Mouse (Mus musculus): Measurements from ENCODE around the gene Hmgb1. TPM values are rescaled to one million over a fixed set of nuclear protein-coding genes. Genes with fewer than 3 reads are reported as not detected.

Gene Hmgb1
- polyA plus RNA-seq, 1 experiment = 231 TPM

- Histone ChIP-seq H3K4me3 (replicated peaks; ENCODE audit: control insufficient read depth, low read depth, low read length) (no peak overlapping the region), H3K4me1 (ENCODE audit: control insufficient read depth, insufficient read depth, low read length) (no peaks in the 10 kb centered on the region), H3K27ac (ENCODE audit: control insufficient read depth, insufficient read depth, low read depth, low read length, poor library complexity) (no peak overlapping the region)
- no peak for TF ChIP-seq CTCF (IDR thresholded peaks at IDR 0.05; ENCODE audit: control insufficient read depth, insufficient read depth, low read length)
- no peak for TF ChIP-seq POLR2A (IDR thresholded peaks at IDR 0.05; ENCODE audit: borderline replicate concordance, control insufficient read depth, low read depth, low read length)
- 84% methylated on average over 5 of the region's 5 CpGs for WGBS
These were observed 2.0 kb downstream of the Hmgb1 start for GRCm38 (mm10) chr5:149182186-149182870.

- H3K4me3 ChIP-seq (replicated peaks; ENCODE audit: control insufficient read depth, low read depth, low read length) = no peak overlapping the region
- no peaks in the 10 kb centered on the region for H3K4me1 ChIP-seq (ENCODE audit: control insufficient read depth, insufficient read depth, low read length)
- WGBS = 96% methylated on average over 3 of the region's 3 CpGs
- TF ChIP-seq CTCF (IDR thresholded peaks at IDR 0.05; ENCODE audit: control insufficient read depth, insufficient read depth, low read length) (no peak), POLR2A (IDR thresholded peaks at IDR 0.05; ENCODE audit: borderline replicate concordance, control insufficient read depth, low read depth, low read length) (no peak)
- H3K27ac ChIP-seq (ENCODE audit: control insufficient read depth, insufficient read depth, low read depth, low read length, poor library complexity) = no peak overlapping the region
These were observed 4.5 kb downstream of the Hmgb1 start for GRCm38 (mm10) chr5:149179826-149180225.

- no peak overlapping the region for H3K4me3 ChIP-seq (replicated peaks; ENCODE audit: control insufficient read depth, low read depth, low read length)
- H3K4me1 ChIP-seq (ENCODE audit: control insufficient read depth, insufficient read depth, low read length) = no peaks in the 10 kb centered on the region
- 82% methylated on average over 5 of the region's 5 CpGs for WGBS
- H3K27ac ChIP-seq (ENCODE audit: control insufficient read depth, insufficient read depth, low read depth, low read length, poor library complexity) = no peak overlapping the region
- TF ChIP-seq POLR2A (IDR thresholded peaks at IDR 0.05; ENCODE audit: borderline replicate concordance, control insufficient read depth, low read depth, low read length) = no peak
- no peak for TF ChIP-seq CTCF (IDR thresholded peaks at IDR 0.05; ENCODE audit: control insufficient read depth, insufficient read depth, low read length)
These were observed 6.2 kb downstream of the Hmgb1 start for GRCm38 (mm10) chr5:149178095-149178494.

- Histone ChIP-seq H3K4me3 (replicated peaks; ENCODE audit: control insufficient read depth, low read depth, low read length) (no peak overlapping the region), H3K4me1 (ENCODE audit: control insufficient read depth, insufficient read depth, low read length) (no peaks in the 10 kb centered on the region), H3K27ac (ENCODE audit: control insufficient read depth, insufficient read depth, low read depth, low read length, poor library complexity) (no peak overlapping the region)
- no peak for TF ChIP-seq CTCF (IDR thresholded peaks at IDR 0.05; ENCODE audit: control insufficient read depth, insufficient read depth, low read length)
- no peak for TF ChIP-seq POLR2A (IDR thresholded peaks at IDR 0.05; ENCODE audit: borderline replicate concordance, control insufficient read depth, low read depth, low read length)
- 90% methylated on average over 6 of the region's 6 CpGs for WGBS
These were observed 8.6 kb downstream of the Hmgb1 start for GRCm38 (mm10) chr5:149175736-149176135.

- H3K27ac ChIP-seq (ENCODE audit: control insufficient read depth, insufficient read depth, low read depth, low read length, poor library complexity) = no peak overlapping the region
- H3K4me1 ChIP-seq (ENCODE audit: control insufficient read depth, insufficient read depth, low read length) = no peaks in the 10 kb centered on the region
- no peak for TF ChIP-seq CTCF (IDR thresholded peaks at IDR 0.05; ENCODE audit: control insufficient read depth, insufficient read depth, low read length)
- TF ChIP-seq POLR2A (IDR thresholded peaks at IDR 0.05; ENCODE audit: borderline replicate concordance, control insufficient read depth, low read depth, low read length) = no peak
- H3K4me3 ChIP-seq (replicated peaks; ENCODE audit: control insufficient read depth, low read depth, low read length) = no peak overlapping the region
- 88% methylated on average over 7 of the region's 7 CpGs for WGBS
These were observed 9.8 kb downstream of the Hmgb1 start for GRCm38 (mm10) chr5:149174527-149174926.

- H3K4me3 ChIP-seq (replicated peaks; ENCODE audit: control insufficient read depth, low read depth, low read length) = no peak overlapping the region
- TF ChIP-seq POLR2A (IDR thresholded peaks at IDR 0.05; ENCODE audit: borderline replicate concordance, control insufficient read depth, low read depth, low read length) = no peak
- H3K4me1 ChIP-seq (ENCODE audit: control insufficient read depth, insufficient read depth, low read length) = no peaks in the 10 kb centered on the region
- WGBS = 72% methylated on average over 10 of the region's 10 CpGs
- no peak overlapping the region for H3K27ac ChIP-seq (ENCODE audit: control insufficient read depth, insufficient read depth, low read depth, low read length, poor library complexity)
These were observed 12.0 kb downstream of the Hmgb1 start for GRCm38 (mm10) chr5:149172246-149172645.

- H3K27ac ChIP-seq (ENCODE audit: control insufficient read depth, insufficient read depth, low read depth, low read length, poor library complexity) = no peak overlapping the region
- 83% methylated on average over 8 of the region's 8 CpGs for WGBS
- no peak for TF ChIP-seq POLR2A (IDR thresholded peaks at IDR 0.05; ENCODE audit: borderline replicate concordance, control insufficient read depth, low read depth, low read length)
- no peak for TF ChIP-seq CTCF (IDR thresholded peaks at IDR 0.05; ENCODE audit: control insufficient read depth, insufficient read depth, low read length)
These were observed 13.3 kb downstream of the Hmgb1 start for GRCm38 (mm10) chr5:149170841-149171588.

GRCm38 (mm10) chr5:149168816-149169215, 15.5 kb downstream of the Hmgb1 start:
- WGBS = 90% methylated on average over 9 of the region's 9 CpGs
- Histone ChIP-seq H3K27ac (ENCODE audit: control insufficient read depth, insufficient read depth, low read depth, low read length, poor library complexity) (no peak overlapping the region), H3K4me1 (ENCODE audit: control insufficient read depth, insufficient read depth, low read length) (no peaks in the 10 kb centered on the region), H3K4me3 (replicated peaks; ENCODE audit: control insufficient read depth, low read depth, low read length) (no peak overlapping the region)
- TF ChIP-seq CTCF (IDR thresholded peaks at IDR 0.05; ENCODE audit: control insufficient read depth, insufficient read depth, low read length) = no peak
- no peak for TF ChIP-seq POLR2A (IDR thresholded peaks at IDR 0.05; ENCODE audit: borderline replicate concordance, control insufficient read depth, low read depth, low read length)

More at GRCm38 (mm10) chr5:149170841-149171588, 13.3 kb downstream of the Hmgb1 start:
- Histone ChIP-seq H3K4me3 (replicated peaks; ENCODE audit: control insufficient read depth, low read depth, low read length) (no peak overlapping the region), H3K4me1 (ENCODE audit: control insufficient read depth, insufficient read depth, low read length) (no peaks in the 10 kb centered on the region)

Measured in bone marrow, adult 2 months (tissue).